Mouse (Mus musculus) embryo, embryonic 9.5 days (tissue): Measurements from ENCODE around the gene Tmem109.

Source experiments
- DNase-seq: peaks from one replicate; pipeline ENCODE4 v3.0.0-alpha.2; 2017; ENCODE audit errors: extremely low spot score

Gene Tmem109

GRCm38 (mm10) chr19:10841721-10842626 is 39.8 kb downstream of the Tmem109 start:
- DNase-seq: peak; percentile 71

DNA sequence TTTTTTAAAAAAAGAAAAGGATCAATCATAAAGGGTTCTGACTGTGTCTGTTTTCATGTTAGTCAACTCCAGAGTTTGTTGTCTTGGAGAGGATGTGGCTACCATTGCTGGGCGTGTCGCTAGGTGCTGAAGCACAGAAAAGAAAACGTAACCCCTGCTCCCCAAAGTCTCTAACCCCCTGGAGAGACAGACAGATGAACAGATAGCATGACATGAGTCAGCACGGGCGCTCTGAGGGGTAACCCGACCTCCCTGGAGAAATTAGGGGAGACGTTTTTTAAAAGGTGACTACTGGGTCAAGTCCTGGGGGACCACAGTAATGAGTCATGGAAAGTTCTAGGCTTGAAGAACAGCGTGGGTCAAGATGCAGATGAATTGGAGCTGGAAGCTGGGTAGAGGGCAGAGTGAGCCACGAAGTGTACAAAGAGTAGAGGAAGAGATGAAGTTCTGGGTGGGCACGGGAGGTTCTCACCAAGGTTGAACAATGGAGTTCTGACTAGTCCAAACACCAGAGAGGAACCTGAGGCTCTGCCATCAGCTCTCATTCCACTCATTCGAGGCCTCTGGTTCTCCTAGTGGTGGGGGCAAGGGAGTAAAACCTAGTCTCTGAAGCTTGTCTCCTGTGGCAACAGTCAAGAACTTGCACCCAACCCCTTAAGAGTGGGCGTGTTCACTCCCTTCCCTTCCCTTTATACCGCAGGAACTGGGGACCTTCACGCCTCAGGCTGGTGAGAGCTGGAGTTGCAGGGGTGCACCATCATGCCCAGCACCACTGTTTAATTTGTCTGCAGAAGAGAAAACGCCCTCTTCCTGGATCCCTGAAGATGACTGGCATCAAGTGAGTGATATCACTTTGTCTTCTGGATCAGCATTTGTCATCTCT is 42.5 kb downstream of the Tmem109 start, which contains the start of gene Slc15a3:
TSS of gene Slc15a3 (plus strand) at position 718 of the 883 bp plus-strand sequence.
- no peak for DNase-seq

GRCm38 (mm10) chr19:10835671-10836070 is 46.1 kb downstream of the Tmem109 start:
- DNase-seq: no peak

GRCm38 (mm10) chr19:10833611-10834010 is 48.2 kb downstream of the Tmem109 start:
- DNase-seq: no peak

- no peak for DNase-seq
Measured at GRCm38 (mm10) chr19:10832030-10832429, 49.8 kb downstream of the Tmem109 start.

- DNase-seq: peak; percentile 68
Measured at GRCm38 (mm10) chr19:10831424-10831823, 50.4 kb downstream of the Tmem109 start.

DNA sequence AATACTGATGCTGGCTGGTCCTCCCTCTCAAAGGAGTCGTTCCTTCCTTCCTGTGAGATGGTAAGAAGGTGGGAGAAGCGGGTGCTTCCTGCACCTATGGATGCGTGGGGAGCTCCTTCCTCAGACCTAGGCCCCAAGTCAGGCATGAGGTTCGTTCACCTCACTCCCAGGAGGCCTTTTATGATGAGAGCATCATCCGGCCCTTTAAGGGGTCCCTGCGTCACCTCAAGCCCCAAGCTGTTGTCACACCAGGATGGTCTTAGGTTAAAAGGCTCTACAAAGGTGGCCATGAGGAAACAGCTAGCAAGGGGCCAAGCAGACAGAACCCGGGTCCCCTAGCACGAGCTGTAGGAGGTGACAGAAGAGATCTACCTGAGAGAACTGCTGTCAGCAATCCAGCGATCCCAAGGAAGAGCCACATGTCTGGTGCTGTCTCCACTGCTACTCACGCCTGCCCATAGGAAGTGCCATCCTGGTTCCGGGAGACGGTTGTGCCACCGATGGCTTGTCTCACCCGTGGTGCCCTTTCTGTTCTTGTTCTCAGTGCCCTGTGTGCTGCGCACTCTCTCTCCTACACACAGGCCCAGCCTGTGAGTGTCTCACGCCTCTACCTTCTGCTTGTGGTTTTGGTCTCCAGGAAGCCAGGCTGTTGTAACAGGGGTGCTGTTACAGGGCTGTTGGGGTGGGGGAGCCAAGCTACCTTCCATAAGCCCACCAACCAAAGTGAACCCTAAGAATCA is 52.2 kb downstream of the Tmem109 start, which contains the start of gene Cd6:
TSS of gene Cd6 (minus strand) at position 623 of the 740 bp plus-strand sequence.
- DNase-seq: no peak

- DNase-seq: no peak
Measured at GRCm38 (mm10) chr19:10828321-10828720, 53.5 kb downstream of the Tmem109 start.

DNA sequence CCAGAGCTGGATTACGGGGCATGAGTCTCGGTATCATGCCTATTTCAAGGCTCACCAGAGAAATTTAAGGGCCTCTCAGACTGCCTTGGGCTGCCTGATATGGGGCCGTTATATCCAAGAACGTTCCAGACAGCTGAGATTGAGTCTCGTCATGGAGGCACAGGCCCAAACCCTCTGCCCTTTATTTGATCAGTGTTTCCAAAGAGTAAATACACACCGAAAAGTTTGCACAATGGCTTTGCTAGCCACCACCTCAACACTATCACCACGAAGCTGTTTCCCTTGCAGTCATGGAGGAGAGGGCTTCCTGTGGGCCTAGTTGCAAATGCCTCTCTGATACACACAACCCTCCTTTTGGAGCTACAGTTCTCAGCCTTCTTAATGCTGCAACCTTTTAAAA is 57.7 kb downstream of the Tmem109 start:
- DNase-seq: no peak

GRCm38 (mm10) chr19:10822534-10822933 is 59.3 kb downstream of the Tmem109 start:
- DNase-seq: no peak

- DNase-seq: no peak
Measured at GRCm38 (mm10) chr19:10821319-10821718, 60.5 kb downstream of the Tmem109 start.
